Mouse (Mus musculus) hindbrain, embryonic 14.5 days (tissue): ENCODE measurements around the gene Agtrap. TPM values are rescaled to one million over a fixed set of nuclear protein-coding genes. Genes with fewer than 3 reads are reported as not detected.

Experiments
- ATAC-seq: fragments of 200-750 bp; cut with Nextera tagmentation; 2 replicates; pipeline ENCODE4 v1.8.0; 2017; ENCODE audit warnings: moderate number of reproducible peaks, mild to moderate bottlenecking, moderate TSS enrichment, moderate library complexity; ENCODE audit not compliant: low FRiP score
- DNase-seq: peaks from one replicate; pipeline ENCODE4 v3.0.0-alpha.2; 2015; ENCODE audit warnings: low spot score
- H3K27ac ChIP-seq: fragments of 300-500 bp; sonication (generic); 2 replicates; pipeline ENCODE4 v1.5.1; 2014; ENCODE audit warnings: mild to moderate bottlenecking, moderate library complexity
- H3K27me3 ChIP-seq: fragments of 300-500 bp; sonication (generic); 2 replicates; pipeline ENCODE4 v1.6.1; 2014; ENCODE audit warnings: mild to moderate bottlenecking, low read length, mixed read lengths; ENCODE audit not compliant: control insufficient read depth, insufficient read depth
- H3K36me3 ChIP-seq: fragments of 300-500 bp; sonication (generic); replicated peaks from 2 replicates; pipeline ENCODE4 v1.6.1; 2014; ENCODE audit not compliant: control insufficient read depth, insufficient read depth
- H3K4me1 ChIP-seq: fragments of 300-500 bp; sonication (generic); replicated peaks from 2 replicates; pipeline ENCODE4 v1.6.1; 2014; ENCODE audit warnings: antibody characterized with exemption, low read length, mixed read lengths; ENCODE audit not compliant: control insufficient read depth, insufficient read depth
- H3K4me2 ChIP-seq: fragments of 300-500 bp; sonication (generic); replicated peaks from 2 replicates; pipeline ENCODE4 v1.6.1; 2014; ENCODE audit warnings: mild to moderate bottlenecking, moderate library complexity
- H3K4me3 ChIP-seq: fragments of 300-500 bp; sonication (generic); replicated peaks from 2 replicates; pipeline ENCODE4 v1.5.1; 2014; ENCODE audit warnings: mild to moderate bottlenecking, low read length
- H3K9ac ChIP-seq: fragments of 300-500 bp; sonication (generic); 2 replicates; pipeline ENCODE4 v1.6.1; 2014
- H3K9me3 ChIP-seq: fragments of 300-500 bp; sonication (generic); 2 replicates; pipeline ENCODE4 v1.6.1; 2016; ENCODE audit warnings: low read length; ENCODE audit not compliant: control insufficient read depth
- WGBS: fragments of 180-500 bp; shearing (Covaris S2); extraction: QIAGEN DNeasy Blood & Tissue Kit; methylation state at CpG from one replicate; pipeline ENCODE4 v1.1.7; 2014; 5-methylcytosine and 5-hydroxymethylcytosine counted together
- polyA plus RNA-seq: library from polyadenylated mRNA; unstranded; fragments of >200 nt; fragmentation: Nextera tagmentation; extraction: Ambion mirVana; gene quantifications from 2 replicates; pipeline ENCODE4 v1.2.1, GENCODE M21; 2014

Gene Agtrap
- polyA plus RNA-seq, 1 experiment from 2014 or later, result 6.6 TPM

DNA sequence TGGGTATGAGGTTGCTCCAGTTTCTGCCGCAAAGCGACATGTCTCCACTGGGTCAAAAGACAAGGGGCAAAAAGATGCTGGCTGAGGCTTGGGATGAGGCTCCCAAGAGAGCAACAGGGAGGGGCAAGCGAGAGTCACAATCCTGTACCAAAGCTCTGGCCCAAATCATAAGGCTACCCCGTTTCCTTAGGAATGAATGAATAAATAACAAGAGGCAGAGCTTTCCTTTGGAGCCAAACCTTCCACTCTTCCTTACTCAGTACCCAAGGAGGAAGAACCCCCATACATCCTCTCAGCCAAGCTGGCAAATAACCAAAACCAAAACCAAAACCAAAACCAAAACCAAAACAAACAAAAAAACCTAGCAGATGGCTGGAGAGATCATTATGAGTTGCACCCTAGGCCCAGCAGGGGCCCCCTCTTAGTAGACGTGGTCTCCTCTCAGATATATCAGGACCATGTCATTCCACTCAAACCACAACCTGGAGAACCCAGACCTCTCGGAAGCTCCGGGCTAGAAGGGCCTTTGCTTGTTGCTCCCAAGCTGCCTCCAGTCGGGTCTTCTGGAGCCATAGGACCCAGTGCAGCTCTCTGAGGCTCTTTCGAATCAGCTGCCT is 18.1 kb downstream of the Agtrap start:
- no peak overlapping the region for H3K4me3 ChIP-seq
- H3K27me3 ChIP-seq, result no peaks in the 10 kb centered on the region
- 83% methylated on average over 9 of the region's 9 CpGs for WGBS
- H3K4me2 ChIP-seq, result no peak overlapping the region
- H3K4me1 ChIP-seq, result no peaks in the 10 kb centered on the region
- DNase-seq, result no peak
- H3K9me3 ChIP-seq, result no peaks in the 10 kb centered on the region
- H3K9ac ChIP-seq, result no peak overlapping the region
- no peaks in the 10 kb centered on the region for H3K36me3 ChIP-seq
- no peak for ATAC-seq
- no peak overlapping the region for H3K27ac ChIP-seq

DNA sequence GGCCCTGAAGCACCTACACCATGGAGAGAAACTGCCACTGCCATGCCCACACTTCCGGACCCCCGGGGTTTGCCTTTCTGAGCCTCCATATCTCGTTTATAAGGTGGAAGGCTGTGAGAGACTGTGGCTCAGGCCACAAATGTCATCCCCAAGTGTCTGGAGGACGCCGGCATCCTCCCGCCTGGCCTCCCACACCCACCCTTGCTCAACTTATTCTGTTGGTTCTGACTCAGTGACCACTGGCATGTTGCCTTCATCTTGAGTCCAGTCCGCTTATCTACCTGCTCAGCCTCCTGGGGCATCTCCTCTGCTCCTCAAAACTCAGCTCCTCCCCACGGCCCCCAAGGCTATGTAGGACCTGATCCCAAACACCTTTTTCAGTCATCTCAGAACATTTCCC is 20.5 kb downstream of the Agtrap start:
- no peak overlapping the region for H3K4me2 ChIP-seq
- no peaks in the 10 kb centered on the region for H3K27me3 ChIP-seq
- no peak for DNase-seq
- H3K9ac ChIP-seq, result no peak overlapping the region
- 94% methylated on average over 8 of the region's 8 CpGs for WGBS
- H3K9me3 ChIP-seq, result no peaks in the 10 kb centered on the region
- H3K27ac ChIP-seq, result no peak overlapping the region
- no peaks in the 10 kb centered on the region for H3K4me1 ChIP-seq
- H3K36me3 ChIP-seq, result no peaks in the 10 kb centered on the region
- no peak for ATAC-seq
- no peak overlapping the region for H3K4me3 ChIP-seq

- no peak overlapping the region for H3K27ac ChIP-seq
- WGBS, result 37% methylated on average over 9 of the region's 9 CpGs
- ATAC-seq, result no peak; the same call in 1 of the 2 replicates
- no peaks in the 10 kb centered on the region for H3K4me1 ChIP-seq
- no peak overlapping the region for H3K4me2 ChIP-seq
- H3K9me3 ChIP-seq, result no peaks in the 10 kb centered on the region
- H3K9ac ChIP-seq, result no peak overlapping the region
- no peaks in the 10 kb centered on the region for H3K27me3 ChIP-seq
- no peak overlapping the region for H3K4me3 ChIP-seq
- H3K36me3 ChIP-seq, result no peaks in the 10 kb centered on the region
- no peak for DNase-seq
These were observed 21.5 kb downstream of the Agtrap start for GRCm38 (mm10) chr4:148066401-148066744.

- ATAC-seq, result no peak
These were observed 22.0 kb downstream of the Agtrap start for GRCm38 (mm10) chr4:148065702-148066400.

GRCm38 (mm10) chr4:148061086-148061480 is 26.7 kb downstream of the Agtrap start:
- 92% methylated on average over 9 of the region's 9 CpGs for WGBS
- H3K27ac ChIP-seq, result no peak overlapping the region
- no peaks in the 10 kb centered on the region for H3K27me3 ChIP-seq
- no peaks in the 10 kb centered on the region for H3K9me3 ChIP-seq
- peaks cover 31% of the 10 kb centered on the region for H3K36me3 ChIP-seq
- DNase-seq, result no peak
- no peak overlapping the region for H3K9ac ChIP-seq
- H3K4me2 ChIP-seq, result no peak overlapping the region
- no peak overlapping the region for H3K4me3 ChIP-seq
- ATAC-seq, result no peak
- H3K4me1 ChIP-seq, result no peaks in the 10 kb centered on the region

More at GRCm38 (mm10) chr4:148065702-148066400, 22.0 kb downstream of the Agtrap start:
- WGBS, result 30% methylated on average over 6 of the region's 6 CpGs
- no peak overlapping the region for H3K4me3 ChIP-seq
- no peak for DNase-seq
- no peaks in the 10 kb centered on the region for H3K4me1 ChIP-seq
- H3K9ac ChIP-seq, result no peak overlapping the region
- H3K9me3 ChIP-seq, result no peaks in the 10 kb centered on the region
- H3K27ac ChIP-seq, result no peak overlapping the region
- no peaks in the 10 kb centered on the region for H3K27me3 ChIP-seq
- H3K4me2 ChIP-seq, result no peak overlapping the region
- no peaks in the 10 kb centered on the region for H3K36me3 ChIP-seq

DNA sequence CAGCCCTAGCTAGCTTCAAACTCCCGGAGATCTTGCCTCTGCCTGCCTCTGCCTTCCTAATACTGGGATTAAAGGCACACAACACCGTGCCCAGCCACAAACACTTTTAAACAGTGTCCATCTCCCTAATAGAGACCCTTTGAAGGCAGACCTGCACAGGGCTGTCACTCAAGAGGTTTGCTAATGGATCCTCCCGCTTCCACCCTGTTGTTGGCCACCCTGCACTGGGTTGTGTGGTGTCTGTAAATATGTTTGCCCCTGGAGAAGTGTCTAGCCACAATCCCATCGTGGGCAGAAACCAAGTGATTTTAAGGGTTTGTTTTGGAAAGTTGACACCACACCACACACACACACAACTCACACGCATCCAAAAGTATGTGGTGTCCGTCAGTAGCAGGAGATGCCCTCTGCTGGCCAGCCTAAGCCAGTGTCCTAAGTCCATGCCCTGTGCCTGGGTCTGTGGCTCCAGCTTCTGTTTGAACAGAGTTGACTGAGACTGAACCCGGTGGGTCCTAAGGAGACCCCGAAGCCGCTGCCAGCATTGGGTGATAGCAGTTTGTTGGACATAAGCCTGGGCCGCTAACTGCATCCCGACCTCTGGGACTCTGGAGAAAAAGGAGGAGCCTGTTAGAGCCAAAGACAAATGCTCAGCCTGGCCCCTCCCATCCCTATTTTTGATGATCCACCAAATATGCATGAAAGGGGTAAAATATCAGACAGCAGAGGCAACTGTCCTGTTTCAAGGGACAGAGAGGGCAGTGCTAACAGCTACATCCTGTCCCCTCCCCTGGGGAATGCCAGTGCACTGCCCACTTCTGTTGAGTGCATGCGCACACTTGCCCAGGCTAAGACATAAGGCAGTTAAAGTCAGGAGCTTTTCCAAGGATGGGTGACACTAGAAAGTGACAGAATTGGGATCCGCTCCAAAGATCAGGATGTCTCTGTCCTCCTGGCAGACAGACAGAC is 27.4 kb downstream of the Agtrap start:
- WGBS, result 55% methylated on average over 13 of the region's 13 CpGs
- no peaks in the 10 kb centered on the region for H3K4me1 ChIP-seq
- H3K27ac ChIP-seq, result no peak overlapping the region
- H3K4me2 ChIP-seq, result no peak overlapping the region
- ATAC-seq (peak; percentile 18; the same call in 1 of the 2 replicates), DNase-seq (no peak)
- H3K4me3 ChIP-seq, result no peak overlapping the region
- H3K9me3 ChIP-seq, result no peaks in the 10 kb centered on the region
- no peak overlapping the region for H3K9ac ChIP-seq
- no peaks in the 10 kb centered on the region for H3K27me3 ChIP-seq
- H3K36me3 ChIP-seq, result peaks cover 38% of the 10 kb centered on the region

DNA sequence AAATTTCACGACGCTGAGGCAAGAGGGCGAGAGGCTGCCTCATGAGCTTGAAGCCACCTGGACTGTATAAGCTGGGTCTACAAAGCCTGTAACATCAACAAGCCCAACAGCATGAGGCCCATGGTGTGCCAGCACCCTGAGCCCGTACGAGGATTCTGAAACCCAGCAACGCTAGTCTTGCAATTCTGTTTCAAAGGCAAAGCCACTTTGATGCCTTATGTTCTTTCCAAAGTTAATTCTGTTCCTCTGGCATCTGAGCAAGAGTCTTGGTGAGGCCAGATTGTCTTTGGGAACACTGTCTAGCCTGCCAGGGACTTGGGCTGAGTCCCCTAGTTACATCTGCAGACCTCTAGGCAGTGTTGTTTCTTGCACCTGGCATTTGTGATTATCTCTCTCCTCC is 28.8 kb downstream of the Agtrap start:
- Histone ChIP-seq H3K27me3 (no peaks in the 10 kb centered on the region), H3K27ac (no peak overlapping the region), H3K9me3 (no peaks in the 10 kb centered on the region), H3K9ac (no peak overlapping the region), H3K4me1 (no peaks in the 10 kb centered on the region), H3K4me3 (no peak overlapping the region), H3K4me2 (no peak overlapping the region), H3K36me3 (peaks cover 52% of the 10 kb centered on the region)
- 92% methylated on average over 6 of the region's 6 CpGs for WGBS
- ATAC-seq (no peak), DNase-seq (no peak)

GRCm38 (mm10) chr4:148058218-148058819 is 29.5 kb downstream of the Agtrap start:
- Histone ChIP-seq H3K36me3 (peaks cover 58% of the 10 kb centered on the region), H3K4me1 (no peaks in the 10 kb centered on the region), H3K4me3 (no peak overlapping the region), H3K27ac (no peak overlapping the region), H3K9ac (no peak overlapping the region), H3K9me3 (no peaks in the 10 kb centered on the region), H3K27me3 (no peaks in the 10 kb centered on the region), H3K4me2 (no peak overlapping the region)
- DNase-seq (no peak), ATAC-seq (no peak)
- WGBS, result 89% methylated on average over 9 of the region's 9 CpGs

- no peaks in the 10 kb centered on the region for H3K9me3 ChIP-seq
- H3K4me3 ChIP-seq, result no peak overlapping the region
- ATAC-seq (no peak), DNase-seq (no peak)
- no peaks in the 10 kb centered on the region for H3K4me1 ChIP-seq
- H3K4me2 ChIP-seq, result no peak overlapping the region
- H3K27me3 ChIP-seq, result no peaks in the 10 kb centered on the region
- no peak overlapping the region for H3K9ac ChIP-seq
- H3K36me3 ChIP-seq, result peaks cover 64% of the 10 kb centered on the region
- no peak overlapping the region for H3K27ac ChIP-seq
- 82% methylated on average over 5 of the region's 5 CpGs for WGBS
These were observed 30.1 kb downstream of the Agtrap start for GRCm38 (mm10) chr4:148057661-148058209.
